Mouse (Mus musculus): Measurements from ENCODE around the gene Ctrb1. TPM values are rescaled to one million over a fixed set of nuclear protein-coding genes. Genes with fewer than 3 reads are reported as not detected.

The Ctrb1 gene
- polyA plus RNA-seq, 1 experiment = 1.5 TPM

GRCm38 (mm10) chr8:111699035-111699434, 8.2 kb upstream of the Ctrb1 start:
- WGBS = 13% methylated on average over 1 of the region's 1 CpGs
- TF ChIP-seq CTCF (IDR thresholded peaks at IDR 0.05; ENCODE audit: insufficient read depth, low read length) (no peak), POLR2A (IDR thresholded peaks at IDR 0.05; ENCODE audit: borderline replicate concordance, extremely low read depth, low read depth, low read length) (no peak)
- DNase-seq = no peak
- no peaks in the 10 kb centered on the region for H3K4me1 ChIP-seq (ENCODE audit: control insufficient read depth, insufficient read depth, low read length)
- no peak overlapping the region for H3K4me3 ChIP-seq (replicated peaks; ENCODE audit: extremely low read depth, low read depth, low read length)

DNA sequence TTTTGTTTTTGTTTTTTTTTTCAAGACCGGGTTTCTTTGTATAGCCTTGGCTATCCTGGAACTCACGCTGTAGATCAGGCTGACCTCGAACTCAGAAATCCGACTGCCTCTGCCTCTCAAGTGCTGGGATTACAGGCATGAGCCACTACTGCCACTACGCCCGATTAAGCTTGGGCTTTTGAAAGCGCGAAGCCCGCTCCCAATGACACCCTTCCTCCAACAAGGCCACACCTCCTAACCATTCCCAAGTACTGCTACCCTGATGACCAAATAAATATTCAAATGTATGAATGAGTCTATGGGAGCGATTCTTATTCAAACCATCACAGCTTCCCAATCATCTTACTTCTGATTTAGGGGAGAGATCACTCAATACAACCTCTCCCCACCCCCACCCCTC, 6.8 kb upstream of the Ctrb1 start:
- no peak for DNase-seq
- WGBS = 83% methylated on average over 10 of the region's 10 CpGs
- TF ChIP-seq CTCF (IDR thresholded peaks at IDR 0.05; ENCODE audit: insufficient read depth, low read length) = no peak
- TF ChIP-seq POLR2A (IDR thresholded peaks at IDR 0.05; ENCODE audit: borderline replicate concordance, extremely low read depth, low read depth, low read length) = no peak
- Histone ChIP-seq H3K4me3 (replicated peaks; ENCODE audit: extremely low read depth, low read depth, low read length) (no peak overlapping the region), H3K4me1 (ENCODE audit: control insufficient read depth, insufficient read depth, low read length) (no peaks in the 10 kb centered on the region)

GRCm38 (mm10) chr8:111695441-111695840, 4.6 kb upstream of the Ctrb1 start:
- Histone ChIP-seq H3K4me1 (ENCODE audit: control insufficient read depth, insufficient read depth, low read length) (no peaks in the 10 kb centered on the region), H3K4me3 (replicated peaks; ENCODE audit: extremely low read depth, low read depth, low read length) (no peak overlapping the region)
- DNase-seq = no peak
- TF ChIP-seq CTCF (IDR thresholded peaks at IDR 0.05; ENCODE audit: insufficient read depth, low read length) (no peak), POLR2A (IDR thresholded peaks at IDR 0.05; ENCODE audit: borderline replicate concordance, extremely low read depth, low read depth, low read length) (no peak)
- WGBS = 44% methylated on average over 7 of the region's 7 CpGs

DNA sequence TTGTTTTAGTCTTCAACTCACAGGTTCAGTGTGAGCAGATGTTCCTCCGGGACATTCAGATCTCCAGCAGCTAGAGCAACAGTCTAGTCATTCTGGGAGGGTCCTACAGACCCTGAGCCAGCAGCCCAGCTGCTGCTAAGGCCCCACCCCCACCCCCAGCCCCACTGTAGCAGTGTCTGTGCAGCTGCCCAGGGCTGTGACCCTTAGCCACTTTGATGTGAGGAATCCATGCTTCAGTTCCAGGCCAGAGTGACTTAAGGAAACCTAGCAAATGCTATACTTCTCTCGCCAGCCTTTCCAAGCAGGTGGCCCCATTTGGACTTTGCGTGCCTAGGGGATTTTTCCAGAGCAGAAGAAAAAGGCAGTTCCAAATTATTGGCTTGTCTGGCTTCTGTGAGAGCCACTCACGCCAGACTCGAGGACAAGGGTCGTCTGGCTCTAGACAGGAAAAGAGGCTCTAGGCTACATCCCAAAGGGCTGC, 2.5 kb upstream of the Ctrb1 start:
- whole genome bisulfite sequencing = 56% methylated on average over 6 of the region's 6 CpGs
- TF ChIP-seq POLR2A (IDR thresholded peaks at IDR 0.05; ENCODE audit: borderline replicate concordance, extremely low read depth, low read depth, low read length) (no peak), CTCF (IDR thresholded peaks at IDR 0.05; ENCODE audit: insufficient read depth, low read length) (no peak)
- no peaks in the 10 kb centered on the region for H3K4me1 ChIP-seq (ENCODE audit: control insufficient read depth, insufficient read depth, low read length)
- H3K4me3 ChIP-seq (replicated peaks; ENCODE audit: extremely low read depth, low read depth, low read length) = no peak overlapping the region
- DNase-seq = no peak

DNA sequence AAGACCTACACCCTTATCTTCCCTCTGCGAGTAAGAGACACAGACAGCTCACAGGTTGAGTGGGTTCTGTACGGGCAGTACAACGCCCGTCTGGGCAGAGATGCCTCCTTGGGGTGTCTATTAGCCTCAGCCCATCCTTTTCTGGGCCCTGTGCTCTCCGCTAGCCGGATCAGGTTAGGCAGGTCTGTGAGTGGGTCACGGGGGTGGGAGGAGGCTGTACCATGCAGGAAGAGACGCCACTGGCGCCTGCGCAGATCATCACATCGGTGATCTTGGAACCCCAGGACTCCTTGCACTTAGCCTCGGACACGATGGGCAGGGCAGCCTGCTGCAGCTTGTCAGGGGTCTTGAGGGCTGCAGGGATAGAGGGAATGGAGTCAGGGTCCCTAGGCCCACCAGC, 3.9 kb downstream of the Ctrb1 start:
- Histone ChIP-seq H3K4me3 (replicated peaks; ENCODE audit: extremely low read depth, low read depth, low read length) (no peak overlapping the region), H3K4me1 (ENCODE audit: control insufficient read depth, insufficient read depth, low read length) (no peaks in the 10 kb centered on the region)
- WGBS = 79% methylated on average over 13 of the region's 13 CpGs
- no peak for DNase-seq
- TF ChIP-seq POLR2A (IDR thresholded peaks at IDR 0.05; ENCODE audit: borderline replicate concordance, extremely low read depth, low read depth, low read length) (no peak), CTCF (IDR thresholded peaks at IDR 0.05; ENCODE audit: insufficient read depth, low read length) (no peak)

GRCm38 (mm10) chr8:111682521-111682920, 8.3 kb downstream of the Ctrb1 start:
- WGBS = 31% methylated on average over 9 of the region's 9 CpGs
- no peak for DNase-seq
- TF ChIP-seq CTCF (IDR thresholded peaks at IDR 0.05; ENCODE audit: insufficient read depth, low read length) (no peak), POLR2A (IDR thresholded peaks at IDR 0.05; ENCODE audit: borderline replicate concordance, extremely low read depth, low read depth, low read length) (no peak)
- Histone ChIP-seq H3K4me1 (ENCODE audit: control insufficient read depth, insufficient read depth, low read length) (no peaks in the 10 kb centered on the region), H3K4me3 (replicated peaks; ENCODE audit: extremely low read depth, low read depth, low read length) (no peak overlapping the region)

DNA sequence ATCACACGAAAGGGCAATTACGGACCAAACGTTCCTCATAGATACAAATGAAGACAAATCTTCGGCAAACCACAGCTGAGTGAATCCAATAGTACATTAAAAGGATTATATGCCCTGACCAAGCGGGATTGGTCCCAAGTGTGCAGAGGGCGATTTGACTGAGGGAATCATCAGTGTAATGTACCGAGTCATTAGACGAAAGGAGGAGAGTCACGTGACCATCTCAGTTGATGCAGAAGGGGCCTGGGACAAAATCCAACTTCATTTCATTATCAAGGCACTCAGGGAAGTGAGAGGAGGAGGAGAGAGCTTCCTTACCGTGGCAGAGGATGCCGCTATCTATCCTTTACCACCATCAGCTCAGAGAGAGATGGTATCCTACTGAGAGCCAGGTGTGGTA, 9.7 kb downstream of the Ctrb1 start:
- WGBS = 68% methylated on average over 11 of the region's 11 CpGs
- Histone ChIP-seq H3K4me1 (ENCODE audit: control insufficient read depth, insufficient read depth, low read length) (no peaks in the 10 kb centered on the region), H3K4me3 (replicated peaks; ENCODE audit: extremely low read depth, low read depth, low read length) (no peak overlapping the region)
- TF ChIP-seq POLR2A (IDR thresholded peaks at IDR 0.05; ENCODE audit: borderline replicate concordance, extremely low read depth, low read depth, low read length) (no peak), CTCF (IDR thresholded peaks at IDR 0.05; ENCODE audit: insufficient read depth, low read length) (no peak)
- no peak for DNase-seq

GRCm38 (mm10) chr8:111680423-111681028, 10.3 kb downstream of the Ctrb1 start:
- no peak for DNase-seq
- peak; percentile 14; the same call in 1 of the 2 replicates for TF ChIP-seq CTCF (IDR thresholded peaks at IDR 0.05; ENCODE audit: insufficient read depth, low read length)
- no peak for TF ChIP-seq POLR2A (IDR thresholded peaks at IDR 0.05; ENCODE audit: borderline replicate concordance, extremely low read depth, low read depth, low read length)
- Histone ChIP-seq H3K4me1 (ENCODE audit: control insufficient read depth, insufficient read depth, low read length) (no peaks in the 10 kb centered on the region), H3K4me3 (replicated peaks; ENCODE audit: extremely low read depth, low read depth, low read length) (no peak overlapping the region)
- WGBS = 34% methylated on average over 17 of the region's 17 CpGs

- DNase-seq = no peak
- no peak for TF ChIP-seq CTCF (IDR thresholded peaks at IDR 0.05; ENCODE audit: insufficient read depth, low read length)
- no peak for TF ChIP-seq POLR2A (IDR thresholded peaks at IDR 0.05; ENCODE audit: borderline replicate concordance, extremely low read depth, low read depth, low read length)
- 97% methylated on average over 7 of the region's 7 CpGs for WGBS
- Histone ChIP-seq H3K4me1 (ENCODE audit: control insufficient read depth, insufficient read depth, low read length) (no peaks in the 10 kb centered on the region), H3K4me3 (replicated peaks; ENCODE audit: extremely low read depth, low read depth, low read length) (no peak overlapping the region)
These were observed 12.0 kb downstream of the Ctrb1 start for GRCm38 (mm10) chr8:111678848-111679247.

DNA sequence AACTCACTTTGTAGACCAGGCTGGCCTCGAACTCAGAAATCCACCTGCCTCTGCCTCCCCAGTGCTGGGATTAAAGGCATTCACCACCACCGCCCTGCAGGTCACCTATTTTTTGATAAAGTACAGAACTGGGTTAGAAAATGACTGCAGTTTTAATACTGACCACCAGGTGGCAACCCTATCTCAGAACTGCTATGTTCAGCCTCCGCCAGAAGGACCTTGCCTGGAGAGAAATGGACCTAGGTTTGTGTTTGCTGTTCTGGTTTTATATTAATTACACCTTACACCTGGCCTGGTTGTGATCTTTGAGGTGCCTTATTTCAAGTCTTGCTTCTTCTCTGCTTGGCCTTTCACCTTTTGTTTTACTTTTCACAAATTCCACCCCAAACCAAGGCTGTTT, 12.7 kb downstream of the Ctrb1 start:
- Histone ChIP-seq H3K4me1 (ENCODE audit: control insufficient read depth, insufficient read depth, low read length) (no peaks in the 10 kb centered on the region), H3K4me3 (replicated peaks; ENCODE audit: extremely low read depth, low read depth, low read length) (no peak overlapping the region)
- 14% methylated on average over 3 of the region's 3 CpGs for WGBS
- no peak for TF ChIP-seq POLR2A (IDR thresholded peaks at IDR 0.05; ENCODE audit: borderline replicate concordance, extremely low read depth, low read depth, low read length)
- peak; percentile 59 for TF ChIP-seq CTCF (IDR thresholded peaks at IDR 0.05; ENCODE audit: insufficient read depth, low read length)
- DNase-seq = peak; percentile 15
